Mouse (Mus musculus): ENCODE results near the gene Rnf10.

DNA sequence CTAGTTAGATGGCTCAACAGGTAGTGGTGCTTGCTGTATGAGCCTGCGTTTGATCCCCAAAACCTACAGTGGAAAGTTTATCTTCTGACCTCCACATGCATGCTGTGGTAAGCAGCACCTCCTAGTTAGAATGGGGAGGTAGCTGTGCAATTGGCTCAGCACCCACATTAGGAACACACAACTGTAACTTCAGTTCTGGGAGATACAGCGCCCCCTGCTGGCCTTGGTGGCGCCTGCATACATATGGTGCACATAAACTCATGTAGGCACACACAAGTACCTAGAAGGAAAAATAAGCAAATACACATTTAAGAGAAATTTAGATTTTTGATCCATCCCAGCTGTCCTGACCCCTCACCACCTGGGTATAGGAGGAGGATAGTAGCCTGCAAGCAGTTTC is 50.2 kb downstream of the Rnf10 start:
- no peak for TF ChIP-seq POLR2A (IDR thresholded peaks at IDR 0.05; ENCODE audit: low read depth, low read length)
- no peak for TF ChIP-seq CTCF (IDR thresholded peaks at IDR 0.05; ENCODE audit: borderline replicate concordance, insufficient read depth, low read length)
